Mouse (Mus musculus) gonadal fat pad, adult 2 months (tissue): ENCODE data around the gene Rab5c. TPM values are rescaled to one million over a fixed set of nuclear protein-coding genes. Genes with fewer than 3 reads are reported as not detected.

Experiments
- DNase-seq: peaks from one replicate; pipeline ENCODE4 v3.0.0-alpha.2; 2012; ENCODE audit warnings: low read depth
- polyA plus RNA-seq: library from polyadenylated mRNA; depleted of rRNA; stranded (reverse); fragments of >200 nt; gene quantifications from 2 replicates; pipeline ENCODE4 v1.2.3, GENCODE M21; 2012; rRNA removed

Rab5c gene
- polyA plus RNA-seq, 1 experiment: 221 TPM

- no peak for DNase-seq
These were observed 35.7 kb downstream of the Rab5c start for GRCm38 (mm10) chr11:100702081-100702851.

- no peak for DNase-seq
These were observed 36.7 kb downstream of the Rab5c start for GRCm38 (mm10) chr11:100701301-100701700.

- no peak for DNase-seq
These were observed 37.3 kb downstream of the Rab5c start for GRCm38 (mm10) chr11:100700710-100701109.

GRCm38 (mm10) chr11:100697921-100698320 lies 40.1 kb downstream of the Rab5c start:
- DNase-seq: no peak

- no peak for DNase-seq
These were observed 43.1 kb downstream of the Rab5c start for GRCm38 (mm10) chr11:100694926-100695325.

- DNase-seq: no peak
These were observed 44.9 kb downstream of the Rab5c start for GRCm38 (mm10) chr11:100693154-100693553.

- DNase-seq: no peak
These were observed 45.8 kb downstream of the Rab5c start, which contains the start of gene Zfp385c for GRCm38 (mm10) chr11:100692164-100692616. Zfp385c (minus strand) TSS chr11:100692455.

- DNase-seq: no peak
These were observed 47.6 kb downstream of the Rab5c start for GRCm38 (mm10) chr11:100690389-100690788.

GRCm38 (mm10) chr11:100688443-100688842 lies 49.6 kb downstream of the Rab5c start:
- DNase-seq: no peak

- no peak for DNase-seq
These were observed 50.8 kb downstream of the Rab5c start for GRCm38 (mm10) chr11:100687265-100687664.

GRCm38 (mm10) chr11:100685371-100685770 lies 52.6 kb downstream of the Rab5c start:
- no peak for DNase-seq

- DNase-seq: no peak
These were observed 53.9 kb downstream of the Rab5c start for GRCm38 (mm10) chr11:100684084-100684483.

- DNase-seq: no peak
These were observed 55.5 kb downstream of the Rab5c start for GRCm38 (mm10) chr11:100682526-100682925.

- DNase-seq: no peak
These were observed 56.2 kb downstream of the Rab5c start for GRCm38 (mm10) chr11:100681826-100682225.

GRCm38 (mm10) chr11:100677810-100678209 lies 60.2 kb downstream of the Rab5c start:
- DNase-seq: no peak

GRCm38 (mm10) chr11:100673169-100673568 lies 64.8 kb downstream of the Rab5c start:
- no peak for DNase-seq

GRCm38 (mm10) chr11:100671956-100672355 lies 66.1 kb downstream of the Rab5c start:
- no peak for DNase-seq

- DNase-seq: no peak
These were observed 67.0 kb downstream of the Rab5c start for GRCm38 (mm10) chr11:100671049-100671448.

Other genes starting within 250 kb of the Rab5c start
- gene Acly, start 210.2 kb downstream of the Rab5c start, polyA plus RNA-seq: 586 and 685 TPM in 2 replicates
- gene Ttc25, start 192.6 kb downstream of the Rab5c start, polyA plus RNA-seq: 1.7 and 2.5 TPM in 2 replicates
- 25.2 and 26.1 TPM in 2 replicates for gene Cnp, start 163.3 kb downstream of the Rab5c start, polyA plus RNA-seq
- 69.6 and 80.6 TPM in 2 replicates for gene Nkiras2, start 119.0 kb downstream of the Rab5c start, polyA plus RNA-seq
- gene Dnajc7, start 118.0 kb downstream of the Rab5c start, polyA plus RNA-seq: 42.1 and 62.0 TPM in 2 replicates
- gene Zfp385c, start 45.8 kb downstream of the Rab5c start, polyA plus RNA-seq: 0.38 and 0.65 TPM in 2 replicates
- gene Dhx58, start 33.9 kb downstream of the Rab5c start, polyA plus RNA-seq: 5.9 and 6.5 TPM in 2 replicates
- 28.0 and 29.0 TPM in 2 replicates for gene Kat2a, start 25.8 kb downstream of the Rab5c start, polyA plus RNA-seq
- 8.9 and 9.8 TPM in 2 replicates for gene Hspb9, start 24.4 kb downstream of the Rab5c start, polyA plus RNA-seq
- 1.1 and 1.5 TPM in 2 replicates for gene Kcnh4, start 21.7 kb upstream of the Rab5c start, polyA plus RNA-seq
- not detected in 2 replicates for gene Hcrt, start 24.7 kb upstream of the Rab5c start, polyA plus RNA-seq
- gene Ghdc, start 32.7 kb upstream of the Rab5c start, polyA plus RNA-seq: 18.6 and 19.7 TPM in 2 replicates
- 28.7 and 32.8 TPM in 2 replicates for gene Stat5b, start 112.5 kb upstream of the Rab5c start, polyA plus RNA-seq
- 44.0 and 51.7 TPM in 2 replicates for gene Stat5a, start 121.1 kb upstream of the Rab5c start, polyA plus RNA-seq
- 106 and 115 TPM in 2 replicates for gene Stat3, start 201.3 kb upstream of the Rab5c start, polyA plus RNA-seq
- 235 and 240 TPM in 2 replicates for gene Cavin1, start 232.7 kb upstream of the Rab5c start, polyA plus RNA-seq